Mouse (Mus musculus) B cell, adult 2 months (primary cell): ENCODE measurements around the gene Gm10037.

Source experiments
- DNase-seq, 2 experiments: peaks; one replicate each; pipeline ENCODE4 v3.0.0; 2022

The Gm10037 gene

DNA sequence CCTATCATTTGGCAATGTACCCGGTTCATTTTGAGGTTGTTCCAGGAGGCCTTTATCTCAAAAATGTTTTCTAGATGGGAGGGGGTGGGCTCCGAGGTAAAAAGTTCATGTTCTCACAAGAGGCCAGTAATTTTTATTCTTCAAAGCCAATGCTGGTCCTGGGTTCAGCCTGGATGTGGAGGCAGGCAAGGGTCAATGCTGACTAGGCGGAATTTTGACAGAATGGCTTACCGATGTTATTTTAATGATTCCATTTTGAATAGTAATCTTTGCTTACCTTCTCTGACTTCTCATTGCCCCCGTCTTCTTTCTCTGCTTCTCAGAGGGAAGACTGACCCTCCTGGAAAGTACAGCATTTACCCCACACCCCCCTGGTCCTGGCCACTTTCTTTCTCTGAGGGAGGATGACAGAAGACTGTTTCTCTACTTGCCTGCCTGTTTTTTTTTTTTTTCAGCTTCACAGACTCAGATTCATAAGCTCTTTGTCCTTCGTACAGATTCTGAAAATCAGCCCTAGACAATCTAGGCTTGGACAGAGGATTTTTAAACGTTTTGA, 45.9 kb downstream of the Gm10037 start:
- DNase-seq: no peak

DNA sequence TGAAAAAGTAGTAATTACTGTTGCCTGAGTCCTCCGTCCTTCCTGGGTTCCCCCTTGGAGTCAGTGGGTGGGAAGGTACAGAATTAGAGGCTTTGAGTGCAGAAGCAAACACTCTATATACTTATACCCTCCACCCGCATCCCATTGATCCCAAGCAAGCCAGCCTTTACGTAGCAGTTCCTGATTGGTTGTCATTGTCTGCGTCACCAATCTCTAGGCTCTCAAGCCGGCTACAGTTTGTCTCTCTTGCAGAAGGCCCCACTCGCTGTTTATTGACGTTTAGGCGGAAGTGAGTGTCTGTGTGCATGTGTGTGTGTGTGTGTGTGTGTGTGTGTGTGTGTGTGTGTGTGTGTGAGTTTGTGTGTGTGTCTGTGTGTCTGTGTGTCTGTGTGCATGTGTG, 53.1 kb downstream of the Gm10037 start:
- no peak for DNase-seq
